Mouse (Mus musculus) forebrain, embryonic 14.5 days (tissue): ENCODE results near the gene H2al1a. TPM values are rescaled to one million over a fixed set of nuclear protein-coding genes. Genes with fewer than 3 reads are reported as not detected.
A peak's percentile ranks its signal among the peaks of the same experiment; 100 is the strongest.
"Not testable (repeated sequence)": the region's sequence is repeated elsewhere in the genome, so short reads cannot be mapped to it uniquely, and the experiment has no call there.

Experiments
- ATAC-seq: fragments of 200-750 bp; cut with Nextera tagmentation; 2 replicates; pipeline ENCODE4 v1.8.0; 2017; ENCODE audit warnings: mild to moderate bottlenecking, moderate library complexity
- DNase-seq: peaks from one replicate; pipeline ENCODE4 v3.0.0-alpha.2; 2015; ENCODE audit warnings: low spot score
- H3K27ac ChIP-seq: fragments of 300-500 bp; sonication (generic); 2 replicates; pipeline ENCODE4 v1.5.1; 2014; ENCODE audit warnings: low read depth, mild to moderate bottlenecking, control low read depth, low read length, moderate library complexity
- H3K27me3 ChIP-seq: fragments of 300-500 bp; sonication (generic); replicated peaks from 2 replicates; pipeline ENCODE4 v1.6.1; 2014; ENCODE audit warnings: low read length, control low read depth, mixed read lengths; ENCODE audit not compliant: control insufficient read depth, insufficient read depth
- H3K36me3 ChIP-seq: fragments of 300-500 bp; sonication (generic); 2 replicates; pipeline ENCODE4 v1.6.1; 2014; ENCODE audit warnings: low read length, control low read depth; ENCODE audit not compliant: control insufficient read depth, insufficient read depth
- H3K4me1 ChIP-seq: fragments of 300-500 bp; sonication (generic); 2 replicates; pipeline ENCODE4 v1.6.1; 2014; ENCODE audit warnings: antibody characterized with exemption, low read length, control low read depth; ENCODE audit not compliant: control insufficient read depth, insufficient read depth
- H3K4me2 ChIP-seq: fragments of 300-500 bp; sonication (generic); 2 replicates; pipeline ENCODE4 v1.6.1; 2014; ENCODE audit warnings: mild to moderate bottlenecking, control low read depth, low read length
- H3K4me3 ChIP-seq: fragments of 300-500 bp; sonication (generic); 2 replicates; pipeline ENCODE4 v1.5.1; 2014; ENCODE audit warnings: low read depth, low read length, control low read depth
- H3K9ac ChIP-seq: fragments of 300-500 bp; sonication (generic); 2 replicates; pipeline ENCODE4 v1.6.1; 2014; ENCODE audit warnings: mild to moderate bottlenecking, low read length, control low read depth, moderate library complexity
- H3K9me3 ChIP-seq: fragments of 300-500 bp; sonication (generic); replicated peaks from 2 replicates; pipeline ENCODE4 v1.6.1; 2016; ENCODE audit warnings: low read length, control low read depth, mixed read lengths; ENCODE audit not compliant: control insufficient read depth
- WGBS: fragments of 180-500 bp; shearing (Covaris S2); extraction: QIAGEN DNeasy Blood & Tissue Kit; methylation state at CpG from one replicate; pipeline ENCODE4 v1.1.7; 2014; 5-methylcytosine and 5-hydroxymethylcytosine counted together
- polyA plus RNA-seq: library from polyadenylated mRNA; unstranded; fragments of >200 nt; fragmentation: Nextera tagmentation; extraction: Ambion mirVana; gene quantifications from 2 replicates; pipeline ENCODE4 v1.2.1, GENCODE M21; 2014

H2al1a gene
- polyA plus RNA-seq, result not detected in 2 replicates

DNA sequence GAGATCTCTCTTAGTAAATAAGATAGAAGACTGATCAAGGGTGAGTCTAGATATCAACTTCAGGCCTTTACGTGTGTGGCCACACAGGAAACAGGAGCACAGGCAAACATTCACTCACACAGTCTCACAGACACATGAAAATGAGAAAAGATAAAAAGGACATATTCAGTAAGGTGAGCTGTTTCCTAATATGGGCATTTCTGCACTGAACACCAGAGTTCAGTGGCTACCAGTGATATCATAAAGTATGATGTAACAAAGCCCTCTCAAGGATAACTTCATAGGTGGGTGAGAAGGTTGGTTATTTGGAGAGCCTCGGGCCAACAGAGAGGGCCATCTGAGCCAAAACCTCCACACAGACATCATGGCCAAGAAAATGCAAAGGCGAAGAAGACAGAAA lies at the start of gene H2al1a:
Gene H2al1a, plus strand, starts transcription at position 301 of the 400 bp plus-strand sequence.
- no CpG with 5 or more reads among the region's 3 CpGs for WGBS
- H3K9me3 ChIP-seq, result not testable (repeated sequence)

DNA sequence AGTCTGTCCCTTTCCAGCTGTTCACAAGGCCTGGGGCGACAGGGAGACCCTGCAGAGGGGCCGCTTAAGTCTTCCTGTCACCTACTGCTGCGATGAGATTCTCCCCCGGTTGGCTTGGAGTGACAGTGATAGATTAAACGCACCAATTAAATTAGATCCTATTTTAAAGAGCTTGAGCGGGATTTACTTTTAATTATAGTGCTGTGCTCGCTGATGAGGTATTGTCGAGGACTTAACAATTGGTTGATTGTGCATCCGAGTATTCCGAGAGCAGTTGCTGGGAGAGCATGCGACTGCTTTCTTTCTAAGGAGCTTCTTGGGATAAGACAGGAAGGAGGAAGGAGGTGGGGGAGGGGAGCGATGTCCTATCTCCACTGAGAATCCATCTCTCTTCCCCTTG lies 48.9 kb upstream of the H2al1a start:
- Histone ChIP-seq H3K4me1 (peaks cover 2% of the 10 kb centered on the region; the same call in 1 of the 2 replicates), H3K4me3 (no peak overlapping the region), H3K9ac (no peak overlapping the region), H3K27ac (no peak overlapping the region), H3K9me3 (no peaks in the 10 kb centered on the region), H3K27me3 (no peaks in the 10 kb centered on the region), H3K4me2 (peak overlapping the region; percentile 9; the same call in 1 of the 2 replicates), H3K36me3 (no peaks in the 10 kb centered on the region)
- DNase-seq (peak; percentile 35), ATAC-seq (peak; percentile 40; the same call in 1 of the 2 replicates)
- 39% methylated on average over 12 of the region's 12 CpGs for WGBS

More for the DNA sequence above, at the start of gene H2al1a:
- not testable (repeated sequence) for H3K9ac ChIP-seq, H3K27ac ChIP-seq, H3K36me3 ChIP-seq, H3K4me3 ChIP-seq, H3K27me3 ChIP-seq, DNase-seq, ATAC-seq, H3K4me1 ChIP-seq, H3K4me2 ChIP-seq

DNA sequence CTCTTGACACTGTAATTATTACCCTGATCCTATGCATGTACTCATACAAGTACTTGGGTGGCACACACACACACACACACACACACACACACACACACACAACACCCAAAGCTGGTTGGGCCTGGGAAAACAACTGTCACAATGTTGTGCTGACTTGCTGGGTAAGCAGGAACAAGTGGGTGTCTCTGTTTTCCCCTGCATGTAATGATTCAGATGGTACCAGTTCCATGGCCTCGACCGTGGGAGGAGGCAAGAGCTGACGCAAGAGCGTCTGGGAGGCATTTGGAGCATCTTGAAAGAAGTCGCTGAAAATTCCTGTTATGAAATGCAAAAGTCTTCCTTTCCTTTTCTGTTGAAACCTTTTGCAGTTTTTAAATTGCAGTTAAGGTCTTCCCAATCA lies 45.0 kb upstream of the H2al1a start:
- Histone ChIP-seq H3K36me3 (no peaks in the 10 kb centered on the region), H3K27ac (no peak overlapping the region), H3K27me3 (no peaks in the 10 kb centered on the region), H3K9ac (no peak overlapping the region), H3K4me2 (no peak overlapping the region), H3K4me1 (peaks cover 2% of the 10 kb centered on the region; the same call in 1 of the 2 replicates), H3K9me3 (no peaks in the 10 kb centered on the region), H3K4me3 (no peak overlapping the region)
- no peak for ATAC-seq
- no peak for DNase-seq
- WGBS, result 71% methylated on average over 5 of the region's 5 CpGs

DNA sequence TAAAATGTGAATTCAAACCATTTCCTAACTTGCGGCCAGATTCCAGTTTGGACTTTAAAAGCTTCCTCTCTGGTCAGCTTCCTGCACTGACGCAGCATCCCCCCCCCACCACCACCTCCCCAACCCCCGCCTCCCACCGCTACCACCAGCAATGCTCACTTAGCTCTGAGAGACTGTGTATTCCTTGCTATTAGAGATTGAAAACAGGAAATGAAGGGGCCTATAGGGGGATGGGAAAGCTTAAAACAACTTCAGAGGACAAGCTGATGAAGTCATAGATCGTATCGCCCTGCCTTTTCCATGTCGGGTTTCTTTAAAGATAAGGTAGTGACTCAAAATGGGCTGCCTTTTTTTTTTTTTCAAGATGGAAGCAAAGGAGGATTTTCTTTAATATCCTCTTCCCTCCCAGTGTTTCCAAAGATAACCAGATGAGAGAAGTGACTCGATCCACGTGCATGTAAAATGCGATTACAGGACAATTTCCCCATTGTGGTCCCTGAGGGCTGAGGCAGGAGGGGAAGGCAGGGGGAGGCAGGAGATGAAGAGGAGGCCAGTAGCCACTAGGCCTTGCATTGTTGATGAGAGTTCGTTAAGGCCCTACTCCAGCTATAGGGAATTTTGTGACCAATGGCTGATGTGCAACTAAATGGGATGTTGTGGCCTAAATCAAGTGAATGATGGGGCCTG lies 44.4 kb upstream of the H2al1a start:
- Histone ChIP-seq H3K9ac (no peak overlapping the region), H3K9me3 (no peaks in the 10 kb centered on the region), H3K36me3 (no peaks in the 10 kb centered on the region), H3K4me2 (no peak overlapping the region), H3K4me1 (peaks cover 2% of the 10 kb centered on the region; the same call in 1 of the 2 replicates), H3K27me3 (no peaks in the 10 kb centered on the region), H3K27ac (no peak overlapping the region), H3K4me3 (no peak overlapping the region)
- ATAC-seq (no peak), DNase-seq (no peak)
- 57% methylated on average over 11 of the region's 11 CpGs for WGBS

DNA sequence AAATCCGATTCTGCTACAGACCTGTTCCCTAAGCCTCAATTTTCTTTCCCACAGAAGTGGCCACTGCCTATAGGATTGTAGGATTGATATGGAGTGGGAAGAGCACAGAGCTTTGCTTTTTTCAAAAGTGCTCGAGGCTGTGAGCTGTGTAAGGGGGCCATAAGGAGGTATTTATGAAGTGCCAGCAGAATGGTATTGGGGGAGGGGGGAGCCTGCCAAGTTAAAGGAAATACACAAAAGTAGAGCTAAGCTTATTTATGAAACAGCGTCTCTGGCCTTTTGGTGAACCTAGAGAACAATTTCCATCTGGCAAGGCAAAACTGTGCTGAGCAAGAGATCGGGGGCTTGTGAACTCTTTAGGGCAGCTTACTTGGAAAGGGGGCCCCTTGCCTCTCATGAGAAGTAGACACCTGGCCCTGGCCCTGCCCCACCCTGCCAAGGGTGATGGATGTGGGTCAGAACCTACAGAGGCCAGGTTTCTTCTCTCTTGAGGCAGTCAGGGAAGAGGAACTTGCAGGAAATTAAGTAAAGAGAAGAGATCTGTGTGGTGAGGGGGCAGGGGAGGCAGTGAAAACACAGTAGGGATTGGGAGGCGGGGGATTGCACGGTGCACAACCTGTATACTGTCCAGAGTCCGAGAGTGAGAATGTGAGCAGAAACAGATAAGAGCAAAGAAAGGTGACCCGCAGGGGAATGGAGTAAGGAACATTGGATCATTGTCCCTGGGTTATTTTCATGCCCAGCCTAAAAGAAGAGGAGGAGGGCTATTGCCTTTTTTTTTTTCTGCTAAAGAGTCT lies 43.3 kb upstream of the H2al1a start:
- Histone ChIP-seq H3K4me3 (no peak overlapping the region), H3K27ac (no peak overlapping the region), H3K9ac (no peak overlapping the region), H3K4me1 (no peaks in the 10 kb centered on the region), H3K36me3 (no peaks in the 10 kb centered on the region), H3K27me3 (no peaks in the 10 kb centered on the region), H3K9me3 (no peaks in the 10 kb centered on the region), H3K4me2 (no peak overlapping the region)
- no peak for ATAC-seq
- DNase-seq, result no peak
- WGBS, result 75% methylated on average over 8 of the region's 8 CpGs

DNA sequence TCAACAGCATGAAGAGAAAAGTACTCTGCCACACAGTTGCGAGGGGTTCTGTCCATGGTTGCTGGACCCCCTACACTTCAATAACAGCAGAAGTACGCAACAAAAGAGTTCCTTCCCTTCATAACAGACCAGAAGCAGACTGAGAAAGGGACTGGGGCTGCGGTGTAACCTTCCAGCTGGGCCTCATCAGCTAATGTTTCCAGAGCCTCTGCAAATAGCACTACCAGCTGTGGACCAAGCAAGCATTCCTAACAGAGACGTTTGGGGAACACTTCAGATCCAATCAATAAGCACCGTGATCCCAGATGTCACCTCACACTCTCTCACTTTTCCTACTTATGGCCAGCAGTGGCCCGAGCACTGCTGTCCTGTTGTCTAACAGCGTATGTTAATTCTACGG lies 34.1 kb upstream of the H2al1a start:
- 84% methylated on average over 8 of the region's 8 CpGs for WGBS
- DNase-seq (no peak), ATAC-seq (no peak)
- Histone ChIP-seq H3K27ac (no peak overlapping the region), H3K36me3 (no peaks in the 10 kb centered on the region), H3K4me2 (no peak overlapping the region), H3K27me3 (no peaks in the 10 kb centered on the region), H3K4me1 (no peaks in the 10 kb centered on the region), H3K9me3 (no peaks in the 10 kb centered on the region), H3K4me3 (no peak overlapping the region), H3K9ac (no peak overlapping the region)

DNA sequence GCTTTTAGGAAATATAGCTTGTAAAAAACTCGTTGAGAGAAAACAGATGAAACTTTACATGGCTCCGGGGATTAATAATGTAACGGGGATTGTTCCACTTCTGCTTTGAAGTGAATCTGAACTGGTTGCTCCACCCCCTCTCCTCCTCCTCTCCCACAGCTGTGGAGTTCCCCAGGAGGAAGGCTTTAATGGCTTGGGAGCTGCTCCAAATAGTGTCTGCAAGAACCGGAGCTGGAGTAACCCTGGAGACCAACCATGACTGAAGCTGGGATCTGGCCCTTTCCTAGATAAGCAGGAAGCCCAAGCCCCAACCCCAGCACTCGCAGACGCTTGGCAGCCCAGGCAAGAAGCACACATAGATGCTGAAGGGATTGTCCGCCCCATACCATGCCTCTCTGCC lies 31.3 kb upstream of the H2al1a start:
- Histone ChIP-seq H3K4me2 (no peak overlapping the region), H3K9ac (no peak overlapping the region), H3K4me3 (no peak overlapping the region), H3K36me3 (no peaks in the 10 kb centered on the region), H3K27me3 (no peaks in the 10 kb centered on the region), H3K4me1 (no peaks in the 10 kb centered on the region), H3K9me3 (no peaks in the 10 kb centered on the region), H3K27ac (no peak overlapping the region)
- ATAC-seq (no peak), DNase-seq (no peak)
- 70% methylated on average over 7 of the region's 7 CpGs for WGBS

DNA sequence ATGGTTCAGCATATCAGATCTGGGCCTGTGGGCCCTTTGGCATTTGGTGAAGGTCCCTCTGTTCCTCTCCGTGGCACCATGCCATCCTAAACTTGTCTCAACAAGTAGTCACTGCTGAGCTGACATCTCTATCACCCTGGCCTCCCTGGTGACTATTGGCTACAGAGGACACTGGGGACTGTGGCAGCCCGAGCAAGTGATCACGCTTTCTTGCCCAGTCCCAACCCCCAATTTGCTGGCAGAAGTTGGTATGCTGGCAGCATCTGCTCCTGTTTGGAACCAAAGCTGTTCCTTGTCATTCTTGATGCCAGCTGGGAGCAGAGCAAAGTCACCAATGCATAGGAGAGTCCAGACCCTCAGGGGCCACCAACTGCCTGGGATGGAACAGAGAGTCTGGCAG lies 30.0 kb upstream of the H2al1a start:
- H3K36me3 ChIP-seq, result no peaks in the 10 kb centered on the region
- no peaks in the 10 kb centered on the region for H3K4me1 ChIP-seq
- 80% methylated on average over 3 of the region's 3 CpGs for WGBS
- no peak overlapping the region for H3K4me2 ChIP-seq
- DNase-seq (peak; percentile 37), ATAC-seq (peak; percentile 46; the same call in 1 of the 2 replicates)
- H3K27me3 ChIP-seq, result no peaks in the 10 kb centered on the region
- H3K9ac ChIP-seq, result no peak overlapping the region
- no peak overlapping the region for H3K27ac ChIP-seq
- no peak overlapping the region for H3K4me3 ChIP-seq
- H3K9me3 ChIP-seq, result no peaks in the 10 kb centered on the region

DNA sequence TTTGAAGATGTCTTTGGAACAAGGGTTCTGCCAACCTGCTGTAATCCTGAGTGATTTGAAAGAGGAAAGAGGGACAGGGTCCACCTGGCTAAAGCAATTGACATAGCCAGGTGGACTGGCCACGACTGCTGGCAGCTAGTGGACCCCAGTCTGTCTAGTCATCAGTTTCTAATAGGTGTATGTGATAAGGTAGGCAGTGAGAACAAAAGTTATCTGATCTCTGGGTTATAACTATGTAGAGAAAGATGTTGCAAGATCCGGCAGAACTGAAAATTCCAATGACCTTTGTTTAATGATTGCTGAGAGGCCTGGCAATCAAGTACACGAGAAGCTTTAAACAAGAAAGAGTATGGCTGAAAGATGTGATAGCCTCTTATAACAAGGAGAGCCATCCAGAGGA lies 25.9 kb upstream of the H2al1a start:
- H3K9ac ChIP-seq, result no peak overlapping the region
- H3K27me3 ChIP-seq, result no peaks in the 10 kb centered on the region
- H3K4me3 ChIP-seq, result no peak overlapping the region
- no peak for DNase-seq
- no peak for ATAC-seq
- no peaks in the 10 kb centered on the region for H3K9me3 ChIP-seq
- WGBS, result 83% methylated on average over 3 of the region's 3 CpGs
- no peak overlapping the region for H3K27ac ChIP-seq
- H3K36me3 ChIP-seq, result no peaks in the 10 kb centered on the region
- H3K4me2 ChIP-seq, result no peak overlapping the region
- H3K4me1 ChIP-seq, result no peaks in the 10 kb centered on the region
